Mouse (Mus musculus) bone marrow, adult 2 months (tissue): ENCODE results near the gene Tanc2.

Source experiments
- CTCF ChIP-seq: fragments of 200-500 bp; IDR thresholded peaks from 2 replicates; pipeline ENCODE4 v1.5.1; 2011; ENCODE audit warnings: low read length, control low read depth; ENCODE audit not compliant: control insufficient read depth, insufficient read depth
- POLR2A ChIP-seq: fragments of 200-500 bp; IDR thresholded peaks from 2 replicates; pipeline ENCODE4 v1.6.1; 2011; ENCODE audit warnings: low read depth, mild to moderate bottlenecking, control low read depth, low read length, borderline replicate concordance; ENCODE audit not compliant: control insufficient read depth

DNA sequence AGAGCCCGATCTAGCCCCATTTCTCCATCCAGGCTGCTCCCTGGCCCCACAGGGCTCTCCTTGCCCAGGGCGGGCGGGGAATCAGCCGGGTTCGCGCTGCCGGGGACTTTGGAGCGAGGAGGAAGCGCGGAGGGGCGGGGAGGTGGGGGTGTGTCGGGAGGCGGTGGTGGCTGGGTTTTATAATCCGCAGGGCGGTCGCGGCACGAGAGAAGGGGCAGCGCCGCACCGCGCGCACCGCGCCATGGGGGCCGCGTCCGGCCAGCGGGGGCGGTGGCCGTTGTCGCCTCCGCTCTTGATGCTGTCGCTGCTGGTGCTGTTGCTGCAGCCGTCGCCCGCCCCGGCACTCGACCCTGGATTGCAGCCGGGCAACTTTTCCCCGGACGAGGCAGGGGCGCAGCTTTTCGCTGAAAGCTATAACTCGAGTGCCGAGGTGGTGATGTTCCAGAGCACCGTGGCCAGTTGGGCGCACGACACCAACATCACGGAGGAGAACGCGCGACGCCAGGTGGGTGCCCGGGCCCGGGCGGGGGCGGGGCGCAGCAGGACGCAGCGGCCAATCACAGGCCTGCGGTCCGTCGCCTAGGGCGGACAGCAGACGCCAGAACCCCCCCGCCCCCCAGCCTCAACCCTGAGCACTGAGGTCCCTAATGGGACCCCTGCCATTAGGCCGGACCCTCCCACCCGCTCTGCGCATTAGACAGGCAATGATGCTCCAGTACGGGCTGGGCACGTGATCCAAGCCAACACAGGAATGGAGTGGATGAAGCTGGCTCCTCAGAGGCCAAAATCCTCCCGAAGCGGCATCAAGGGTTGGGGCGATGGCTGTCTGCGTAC is 378.2 kb downstream of the Tanc2 start, which contains the start of gene Ace:
- TF ChIP-seq POLR2A (no peak), CTCF (no peak)
